Mouse (Mus musculus) midbrain, embryonic 14.5 days (tissue): ENCODE data around the gene 1700088E04Rik. TPM values are rescaled to one million over a fixed set of nuclear protein-coding genes. Genes with fewer than 3 reads are reported as not detected.

Experiments
- ATAC-seq: fragments of 200-750 bp; cut with Nextera tagmentation; 2 replicates; pipeline ENCODE4 v1.8.0; 2017; ENCODE audit warnings: moderate number of reproducible peaks, moderate library complexity; ENCODE audit not compliant: low FRiP score, low TSS enrichment
- DNase-seq: peaks from one replicate; pipeline ENCODE4 v3.0.0-alpha.2; 2015
- H3K27ac ChIP-seq: fragments of 300-500 bp; sonication (generic); replicated peaks from 2 replicates; pipeline ENCODE4 v1.5.1; 2014; ENCODE audit warnings: mild to moderate bottlenecking, low read depth, low read length, moderate library complexity
- H3K27me3 ChIP-seq: fragments of 300-500 bp; sonication (generic); 2 replicates; pipeline ENCODE4 v1.6.1; 2014; ENCODE audit warnings: low read length, control low read depth, mixed read lengths; ENCODE audit not compliant: control insufficient read depth, insufficient read depth
- H3K36me3 ChIP-seq: fragments of 300-500 bp; sonication (generic); 2 replicates; pipeline ENCODE4 v1.6.1; 2014; ENCODE audit warnings: low read length, control low read depth; ENCODE audit not compliant: control insufficient read depth, insufficient read depth
- H3K4me1 ChIP-seq: fragments of 300-500 bp; sonication (generic); 2 replicates; pipeline ENCODE4 v1.6.1; 2014; ENCODE audit warnings: mild to moderate bottlenecking, antibody characterized with exemption, low read length, control low read depth; ENCODE audit not compliant: control insufficient read depth, insufficient read depth
- H3K4me2 ChIP-seq: fragments of 300-500 bp; sonication (generic); 2 replicates; pipeline ENCODE4 v1.6.1; 2014; ENCODE audit warnings: mild to moderate bottlenecking, low read length, moderate library complexity
- H3K4me3 ChIP-seq: fragments of 300-500 bp; sonication (generic); replicated peaks from 2 replicates; pipeline ENCODE4 v1.5.1; 2014; ENCODE audit warnings: low read depth, low read length
- H3K9ac ChIP-seq: fragments of 300-500 bp; sonication (generic); replicated peaks from 2 replicates; pipeline ENCODE4 v1.6.1; 2014; ENCODE audit warnings: mild to moderate bottlenecking, low read length, moderate library complexity
- H3K9me3 ChIP-seq: fragments of 300-500 bp; sonication (generic); 2 replicates; pipeline ENCODE4 v1.6.1; 2016; ENCODE audit warnings: low read length, control low read depth, mixed read lengths; ENCODE audit not compliant: control insufficient read depth
- WGBS: fragments of 180-500 bp; shearing (Covaris S2); extraction: QIAGEN DNeasy Blood & Tissue Kit; methylation state at CpG from one replicate; pipeline ENCODE4 v1.1.7; 2014; 5-methylcytosine and 5-hydroxymethylcytosine counted together
- polyA plus RNA-seq: library from polyadenylated mRNA; unstranded; fragments of >200 nt; fragmentation: Nextera tagmentation; extraction: Ambion mirVana; gene quantifications from 2 replicates; pipeline ENCODE4 v1.2.1, GENCODE M21; 2014

1700088E04Rik gene
- polyA plus RNA-seq, 1 experiment from 2014 or later, result 14.0 TPM

GRCm38 (mm10) chr15:79110528-79110927, 30.5 kb downstream of the 1700088E04Rik start:
- WGBS, result 64% methylated on average over 2 of the region's 2 CpGs
- Histone ChIP-seq H3K4me1 (peaks cover 25% of the 10 kb centered on the region), H3K4me2 (peak overlapping the region; percentile 98), H3K9me3 (no peaks in the 10 kb centered on the region), H3K9ac (peak overlapping the region; percentile 34), H3K36me3 (peaks cover 12% of the 10 kb centered on the region), H3K27ac (no peak overlapping the region), H3K4me3 (peak overlapping the region; percentile 85; the same call in 1 of the 2 replicates), H3K27me3 (no peaks in the 10 kb centered on the region)
- DNase-seq (no peak), ATAC-seq (no peak)

GRCm38 (mm10) chr15:79110031-79110430, 31.0 kb downstream of the 1700088E04Rik start:
- no peaks in the 10 kb centered on the region for H3K27me3 ChIP-seq
- DNase-seq (peak; percentile 14), ATAC-seq (no peak)
- WGBS, result 18% methylated on average over 9 of the region's 9 CpGs
- no peak overlapping the region for H3K27ac ChIP-seq
- H3K9ac ChIP-seq, result peak overlapping the region; percentile 92; the same call in 1 of the 2 replicates
- peaks cover 7% of the 10 kb centered on the region for H3K36me3 ChIP-seq
- H3K4me2 ChIP-seq, result peak overlapping the region; percentile 98
- peaks cover 25% of the 10 kb centered on the region for H3K4me1 ChIP-seq
- peak overlapping the region; percentile 85 for H3K4me3 ChIP-seq
- no peaks in the 10 kb centered on the region for H3K9me3 ChIP-seq

GRCm38 (mm10) chr15:79109321-79109934, 31.6 kb downstream of the 1700088E04Rik start:
- Histone ChIP-seq H3K4me2 (peak overlapping the region; percentile 98), H3K4me1 (peaks cover 25% of the 10 kb centered on the region), H3K4me3 (peak overlapping the region; percentile 85), H3K9me3 (no peaks in the 10 kb centered on the region), H3K9ac (peak overlapping the region; percentile 92), H3K27me3 (no peaks in the 10 kb centered on the region), H3K27ac (peak overlapping the region; percentile 77), H3K36me3 (0 out of 2 replicates have a peak, but pooled peaks cover 2% of the 10 kb centered on the region)
- ATAC-seq (peak; percentile 57), DNase-seq (peak; percentile 58)
- under 1% methylated on average over 46 of the region's 46 CpGs for WGBS

GRCm38 (mm10) chr15:79108421-79109320, 32.4 kb downstream of the 1700088E04Rik start, which contains the start of gene Micall1:
Gene Micall1 (plus strand): TSS chr15:79108898.
- peak within 1 kb of the TSS; percentile 92 for H3K9ac ChIP-seq
- H3K4me2 ChIP-seq, result peak within 1 kb of the TSS; percentile 98
- H3K9me3 ChIP-seq, result no peaks in the 10 kb centered on the region
- H3K4me3 ChIP-seq, result peak within 1 kb of the TSS; percentile 85
- 0 out of 2 replicates have a peak, but pooled peaks cover 2% of the 10 kb centered on the region for H3K36me3 ChIP-seq
- ATAC-seq, result peak; percentile 74
- peak within 1 kb of the TSS; percentile 77 for H3K27ac ChIP-seq
- peak; percentile 77 for DNase-seq
- H3K27me3 ChIP-seq, result no peaks in the 10 kb centered on the region
- H3K4me1 ChIP-seq, result peaks cover 25% of the 10 kb centered on the region
- under 1% methylated on average over 66 of the region's 85 CpGs for WGBS

GRCm38 (mm10) chr15:79107966-79108365, 33.1 kb downstream of the 1700088E04Rik start:
- 0 out of 2 replicates have a peak, but pooled peaks cover 1% of the 10 kb centered on the region for H3K36me3 ChIP-seq
- peak overlapping the region; percentile 85; the same call in 1 of the 2 replicates for H3K4me3 ChIP-seq
- 24% methylated on average over 7 of the region's 7 CpGs for WGBS
- H3K27me3 ChIP-seq, result no peaks in the 10 kb centered on the region
- ATAC-seq, result no peak
- DNase-seq, result no peak
- H3K4me1 ChIP-seq, result peaks cover 25% of the 10 kb centered on the region
- H3K4me2 ChIP-seq, result peak overlapping the region; percentile 98
- 0 out of 2 replicates have a peak overlapping the region, but pooled peaks have one; percentile 77 for H3K27ac ChIP-seq
- no peaks in the 10 kb centered on the region for H3K9me3 ChIP-seq
- H3K9ac ChIP-seq, result peak overlapping the region; percentile 92; the same call in 1 of the 2 replicates

- H3K27me3 ChIP-seq, result no peaks in the 10 kb centered on the region
- no peak for DNase-seq
- H3K4me3 ChIP-seq, result no peak overlapping the region
- no peak overlapping the region for H3K27ac ChIP-seq
- H3K36me3 ChIP-seq, result no peaks in the 10 kb centered on the region
- no peak overlapping the region for H3K9ac ChIP-seq
- WGBS, result 52% methylated on average over 2 of the region's 2 CpGs
- peaks cover 21% of the 10 kb centered on the region for H3K4me1 ChIP-seq
- no peak overlapping the region for H3K4me2 ChIP-seq
- no peaks in the 10 kb centered on the region for H3K9me3 ChIP-seq
- no peak for ATAC-seq
These were observed 35.2 kb downstream of the 1700088E04Rik start for GRCm38 (mm10) chr15:79105804-79106203.

- ATAC-seq, result no peak
These were observed 37.8 kb downstream of the 1700088E04Rik start for GRCm38 (mm10) chr15:79103264-79103663.

GRCm38 (mm10) chr15:79101531-79101930, 39.5 kb downstream of the 1700088E04Rik start:
- ATAC-seq, result no peak
- Histone ChIP-seq H3K27me3 (no peaks in the 10 kb centered on the region), H3K4me3 (no peak overlapping the region)

More at GRCm38 (mm10) chr15:79103264-79103663, 37.8 kb downstream of the 1700088E04Rik start:
- Histone ChIP-seq H3K4me1 (0 out of 2 replicates have a peak, but pooled peaks cover 5% of the 10 kb centered on the region), H3K27me3 (no peaks in the 10 kb centered on the region), H3K27ac (no peak overlapping the region), H3K4me3 (no peak overlapping the region), H3K36me3 (no peaks in the 10 kb centered on the region), H3K9me3 (no peaks in the 10 kb centered on the region), H3K9ac (no peak overlapping the region), H3K4me2 (no peak overlapping the region)
- DNase-seq, result no peak
- WGBS, result 66% methylated on average over 10 of the region's 10 CpGs

More at GRCm38 (mm10) chr15:79101531-79101930, 39.5 kb downstream of the 1700088E04Rik start:
- no peak for DNase-seq
- H3K36me3 ChIP-seq, result no peaks in the 10 kb centered on the region
- H3K27ac ChIP-seq, result no peak overlapping the region
- no peak overlapping the region for H3K9ac ChIP-seq
- H3K4me1 ChIP-seq, result no peaks in the 10 kb centered on the region
- no peaks in the 10 kb centered on the region for H3K9me3 ChIP-seq
- no peak overlapping the region for H3K4me2 ChIP-seq
